Mouse (Mus musculus): Measurements from ENCODE around the gene Ankrd2. TPM values are rescaled to one million over a fixed set of nuclear protein-coding genes. Genes with fewer than 3 reads are reported as not detected.
"Not testable (repeated sequence)": the region's sequence is repeated elsewhere in the genome, so short reads cannot be mapped to it uniquely, and the experiment has no call there.

Gene Ankrd2
- total RNA-seq, 2 experiments from 2014 or later: 0.64 to 0.76 TPM

DNA sequence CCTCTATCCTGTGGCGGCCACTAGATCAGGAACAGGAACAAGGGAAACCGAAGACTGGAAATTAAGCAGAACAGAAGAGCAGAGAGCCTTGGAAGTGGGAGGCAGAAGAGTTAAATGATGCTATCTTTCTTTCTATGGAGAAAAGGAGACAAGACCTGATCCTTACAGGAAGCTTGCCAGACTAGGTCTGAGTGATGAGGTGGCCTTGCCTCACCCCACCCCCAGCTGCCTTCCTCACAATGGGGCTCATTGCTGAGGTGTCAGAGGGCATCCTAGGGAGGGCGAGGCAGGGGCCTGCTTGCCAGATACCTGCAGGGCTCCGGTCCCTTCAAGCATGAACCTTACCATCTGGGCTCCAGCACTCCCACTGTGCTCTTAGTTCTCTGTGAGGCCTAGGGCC, 16.1 kb downstream of the Ankrd2 start, which contains the start of gene 4933411K16Rik:
TSS of gene 4933411K16Rik (plus strand) at position 301 of the 400 bp plus-strand sequence.
- no peak for DNase-seq (ENCODE audit: low spot score in 2 of 2)

DNA sequence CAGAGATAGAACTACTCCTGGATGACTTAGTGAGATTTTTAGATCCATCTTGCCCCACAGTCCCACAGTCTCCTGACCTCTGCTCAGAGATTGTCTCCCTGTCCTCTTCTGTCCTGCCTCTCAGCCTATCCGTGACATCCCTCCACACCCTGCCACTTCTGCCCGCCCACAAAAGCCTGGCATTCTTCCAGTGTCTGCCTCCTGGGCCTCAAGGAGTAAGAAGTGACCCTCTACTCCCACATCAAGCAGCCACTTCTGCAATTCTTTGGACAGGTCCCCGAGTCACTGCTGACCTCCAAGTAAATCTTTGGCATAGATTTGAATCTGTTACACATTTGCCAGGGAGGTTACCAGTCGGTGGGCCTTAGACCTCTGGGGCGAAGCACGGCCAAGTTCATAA, 18.5 kb downstream of the Ankrd2 start:
- DNase-seq (ENCODE audit: low spot score in 2 of 2): no peak

DNA sequence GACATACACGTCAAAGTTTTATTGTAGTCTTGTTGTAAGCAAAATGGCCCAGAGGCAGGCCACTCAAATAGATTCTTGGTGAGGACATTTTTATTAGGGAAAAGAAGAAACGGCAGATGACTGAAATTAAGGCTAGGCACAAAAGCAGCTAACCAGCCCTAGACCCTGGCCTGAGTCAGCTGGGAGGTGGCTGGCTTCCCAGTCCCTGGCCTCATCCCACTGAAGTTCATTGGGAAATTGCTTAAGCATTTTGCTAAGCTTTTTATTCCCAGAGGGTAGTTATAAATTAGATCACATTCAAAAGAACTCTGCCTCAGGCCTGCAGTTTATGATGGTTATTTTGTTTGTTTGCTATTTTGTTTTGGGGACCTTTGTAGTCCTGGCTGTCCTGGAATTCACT, 20.1 kb downstream of the Ankrd2 start:
- DNase-seq (ENCODE audit: low spot score in 2 of 2): no peak

DNA sequence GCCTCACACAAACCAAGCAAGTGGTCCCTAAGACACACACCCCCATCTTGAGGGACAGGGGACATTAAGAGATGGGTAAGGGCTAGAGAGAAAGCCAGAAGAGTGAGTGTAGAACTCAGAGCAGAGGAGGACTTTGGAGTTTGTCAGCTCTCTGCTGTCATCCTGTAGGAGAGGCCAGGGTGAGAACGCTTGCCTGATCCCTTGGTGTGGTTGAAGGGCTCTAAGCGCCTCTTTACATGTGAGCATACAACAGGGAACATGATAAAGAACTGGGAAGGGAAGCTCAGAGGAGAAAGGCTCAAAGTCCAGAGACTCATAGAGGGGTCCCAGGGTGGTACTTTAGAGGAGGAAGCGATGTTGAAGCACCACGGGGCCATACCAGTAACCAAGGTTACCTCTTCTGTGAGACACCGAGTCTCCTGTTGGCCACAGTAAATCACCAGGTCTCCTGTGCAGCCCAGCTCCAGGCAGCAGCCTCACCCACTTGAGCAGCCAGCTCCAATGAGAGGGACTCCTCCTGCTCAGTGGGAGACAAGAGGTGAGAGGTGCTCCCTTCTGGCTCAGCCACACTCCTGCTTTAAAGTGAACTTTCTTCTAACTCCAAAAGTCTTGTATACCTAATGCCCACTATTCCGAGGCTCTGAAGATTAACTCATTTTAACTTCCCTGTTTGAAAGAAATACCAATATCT, 21.1 kb downstream of the Ankrd2 start:
- DNase-seq (ENCODE audit: low spot score in 2 of 2): no peak

DNA sequence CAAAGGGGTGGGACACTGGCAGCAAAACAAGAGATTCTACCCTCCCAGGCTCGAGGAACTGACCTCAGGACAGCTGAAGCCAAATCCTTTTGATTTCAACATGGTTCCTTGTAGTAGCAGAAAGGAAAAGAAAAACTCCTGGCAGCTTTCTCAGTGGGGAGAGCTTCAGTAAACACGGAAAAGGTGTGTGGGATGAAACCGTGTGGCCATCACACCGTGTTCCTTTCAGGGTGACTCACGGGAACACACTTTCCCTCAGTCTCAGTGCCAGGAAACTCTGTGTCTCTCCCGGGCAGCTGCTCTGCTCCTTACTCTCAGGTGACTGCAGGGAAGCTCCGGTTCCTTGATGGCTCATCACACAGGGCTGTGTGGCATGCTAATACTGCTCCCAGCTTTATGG, 22.6 kb downstream of the Ankrd2 start:
- no peak for DNase-seq (ENCODE audit: low spot score in 2 of 2)

DNA sequence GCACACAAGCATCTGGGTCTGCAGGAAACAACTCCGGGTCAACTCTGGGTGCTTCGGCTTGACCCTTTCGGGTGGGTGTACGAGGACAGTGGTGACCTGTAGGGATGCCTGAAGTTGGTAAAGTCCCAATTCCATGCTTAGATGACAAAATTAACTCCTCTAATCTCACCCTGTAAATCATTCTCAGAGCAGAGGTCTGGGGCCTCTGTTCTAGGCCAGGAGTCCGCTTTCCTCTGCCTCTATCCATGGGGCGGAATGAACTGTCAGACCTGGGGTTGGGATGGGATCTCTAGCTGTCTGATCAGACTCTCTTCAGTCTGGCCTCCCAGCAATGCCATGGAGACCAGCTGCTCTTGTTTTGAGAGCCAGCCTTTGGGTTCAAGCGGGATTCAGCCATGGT, 25.6 kb downstream of the Ankrd2 start:
- no peak for DNase-seq (ENCODE audit: low spot score in 2 of 2)

DNA sequence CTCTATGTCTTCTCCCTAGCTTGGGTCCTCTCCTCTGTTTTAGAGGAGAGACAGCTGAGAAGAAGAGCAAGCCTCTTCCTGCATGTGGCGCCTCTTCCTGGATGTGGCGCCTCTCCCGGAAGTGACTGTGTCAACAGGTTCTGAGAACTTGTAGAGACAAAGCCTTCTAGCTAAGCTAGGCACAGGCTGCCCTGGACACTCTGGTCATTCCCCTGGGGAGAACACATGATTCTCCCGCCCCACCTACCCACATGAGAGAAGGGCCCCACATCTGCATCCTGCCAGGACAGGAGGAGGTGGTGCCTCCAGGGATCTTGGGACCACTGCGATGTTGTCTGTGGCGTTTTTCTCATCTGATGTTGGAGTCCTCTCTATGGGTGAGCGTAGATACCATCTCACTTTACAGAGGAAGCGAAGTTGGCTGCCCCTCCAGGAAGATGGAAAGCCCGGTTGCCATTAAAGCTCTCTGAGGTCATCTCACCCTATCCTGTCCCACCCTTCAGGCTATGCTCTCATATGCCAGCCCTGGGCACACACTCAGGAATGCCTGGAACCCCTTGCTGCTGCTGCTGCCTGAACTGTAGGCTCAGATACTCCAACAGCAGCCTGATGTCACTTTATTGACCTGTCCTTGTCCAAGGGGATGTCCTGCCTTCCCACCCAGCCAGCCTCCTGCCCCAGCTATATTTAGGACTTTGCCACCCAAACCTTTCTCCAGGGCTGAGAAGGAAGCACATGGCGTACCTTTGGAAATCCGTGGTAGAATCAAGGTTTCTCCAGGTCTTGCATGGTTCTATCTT, 32.8 kb downstream of the Ankrd2 start:
- no peak for DNase-seq (ENCODE audit: low spot score in 2 of 2)

DNA sequence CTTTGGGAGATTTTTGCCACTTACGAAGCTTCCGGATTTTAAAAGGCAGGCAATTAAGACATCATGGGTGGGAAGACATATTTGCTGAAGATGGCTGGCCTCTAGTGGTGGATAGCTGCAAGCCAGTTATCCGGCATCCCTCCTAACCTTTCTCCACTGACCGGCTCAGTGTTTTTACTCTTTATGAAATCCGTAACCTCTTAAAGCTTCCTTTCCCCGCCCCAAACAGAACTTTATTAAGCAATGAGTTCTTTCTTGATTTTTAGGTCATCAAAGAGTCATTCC, 33.4 kb downstream of the Ankrd2 start:
- no peak for DNase-seq (ENCODE audit: low spot score in 2 of 2)

DNA sequence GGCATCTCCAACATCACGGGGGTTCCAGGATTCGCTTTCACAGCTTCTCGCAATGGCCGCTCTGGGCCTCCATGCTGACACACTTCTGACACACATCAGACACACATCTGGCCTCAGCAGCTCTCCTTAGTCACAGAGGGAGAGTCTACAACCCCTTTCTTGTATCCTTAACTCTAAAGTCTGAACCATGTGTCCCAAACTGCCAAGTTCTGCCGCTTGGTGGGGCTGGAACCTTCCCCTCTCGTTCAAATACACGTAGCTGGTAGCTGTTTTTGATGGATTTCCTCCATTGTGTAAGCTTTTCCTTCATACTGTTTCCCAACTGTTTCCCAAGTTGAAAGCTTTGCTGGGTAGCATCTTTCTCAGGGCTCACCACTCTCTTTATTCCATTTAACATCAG, 35.4 kb downstream of the Ankrd2 start:
- no peak for DNase-seq (ENCODE audit: low spot score in 2 of 2)

DNA sequence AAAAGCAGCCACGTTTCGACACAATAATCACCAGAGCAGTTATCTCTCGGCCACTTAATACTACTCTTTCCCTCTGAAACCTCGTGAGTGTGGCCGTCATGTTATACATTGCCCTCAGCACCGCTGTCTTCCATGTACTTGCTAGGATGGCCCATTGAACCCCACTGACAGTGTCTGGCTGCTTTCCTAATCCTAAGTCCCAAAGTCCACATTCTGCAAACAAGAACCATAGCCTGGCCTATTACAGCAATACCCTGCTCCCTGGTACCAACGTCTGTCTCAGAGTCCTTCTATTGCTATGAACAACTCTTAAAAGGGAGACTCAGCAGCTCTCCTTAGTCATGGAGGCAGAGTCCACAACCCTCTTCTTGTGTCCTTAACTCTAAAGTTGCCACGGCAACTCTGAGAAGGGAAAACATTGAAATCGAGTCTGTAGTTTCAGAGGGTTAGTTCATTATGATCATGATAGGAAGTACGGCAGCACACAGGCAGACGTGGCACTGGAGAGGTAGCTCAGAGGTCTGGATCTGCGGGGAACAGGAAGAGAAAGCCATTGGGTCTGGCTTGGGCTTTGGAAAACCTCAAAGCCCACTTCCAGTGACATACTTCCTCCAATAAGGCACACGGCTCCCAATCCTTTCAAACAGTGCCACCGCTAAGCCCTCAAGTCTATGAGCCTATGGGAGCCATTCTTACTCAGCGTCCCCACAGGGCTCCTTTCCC, 36.2 kb downstream of the Ankrd2 start:
- DNase-seq (ENCODE audit: low spot score in 2 of 2): no peak

DNA sequence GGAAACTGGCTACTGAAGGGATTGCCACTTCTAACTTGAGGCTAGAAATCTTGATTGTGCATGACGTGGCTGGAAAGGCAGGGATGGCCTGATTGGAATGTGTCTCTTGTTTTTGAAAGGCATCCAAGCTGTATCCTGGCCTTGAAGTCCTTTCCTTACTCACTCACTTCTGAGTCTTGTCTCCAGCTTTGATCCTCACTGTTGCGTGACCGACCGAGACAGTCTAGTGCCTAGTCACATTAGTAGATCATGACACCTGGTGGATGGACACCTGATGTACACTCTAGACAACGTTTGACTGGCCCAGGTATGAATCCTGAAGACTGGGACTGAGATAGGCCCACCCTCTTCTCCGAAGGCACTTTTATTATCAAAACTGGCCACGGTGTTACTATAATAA, 37.0 kb downstream of the Ankrd2 start:
- no peak for DNase-seq (ENCODE audit: low spot score in 2 of 2)

DNA sequence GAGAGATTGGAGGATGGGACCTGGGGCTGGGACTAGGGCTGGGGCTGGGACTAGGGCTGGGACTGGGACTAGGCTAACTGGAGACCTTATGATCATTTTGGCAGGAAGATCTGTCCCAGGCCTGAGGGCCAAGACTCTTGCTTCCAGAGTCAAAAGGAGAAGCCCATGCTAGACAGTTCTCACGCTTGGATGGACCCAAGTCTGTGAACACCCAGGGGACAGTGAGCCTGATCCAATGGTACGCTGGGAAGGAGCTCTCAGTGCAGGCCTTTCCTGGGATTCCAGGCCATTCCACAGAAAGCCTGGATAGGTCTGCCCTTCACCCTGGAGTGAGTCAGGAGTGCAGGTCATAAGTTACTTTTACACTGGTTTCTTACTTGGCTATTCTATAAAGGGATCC, 39.3 kb downstream of the Ankrd2 start:
- no peak for DNase-seq (ENCODE audit: low spot score in 2 of 2)

DNA sequence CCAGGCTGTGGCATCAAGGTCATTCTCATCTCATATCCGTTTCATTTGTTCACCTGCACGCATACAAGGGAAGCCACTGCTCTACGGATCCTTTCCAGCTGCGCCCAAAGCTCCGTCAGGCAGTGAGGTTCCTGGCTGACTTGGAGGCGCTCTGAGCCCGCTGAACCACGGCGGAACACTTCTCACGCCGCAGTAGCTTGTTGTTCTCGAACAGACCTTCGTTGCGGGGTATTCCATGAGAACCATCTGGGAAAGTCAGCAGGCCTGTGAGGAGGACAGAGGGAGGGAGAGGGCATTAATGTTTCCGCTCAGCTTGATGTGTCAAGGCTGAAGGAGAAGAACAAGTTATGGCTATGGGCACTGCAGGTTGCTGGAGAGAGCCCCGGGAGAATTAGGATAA, 40.2 kb downstream of the Ankrd2 start:
- no peak for DNase-seq (ENCODE audit: low spot score in 2 of 2)

DNA sequence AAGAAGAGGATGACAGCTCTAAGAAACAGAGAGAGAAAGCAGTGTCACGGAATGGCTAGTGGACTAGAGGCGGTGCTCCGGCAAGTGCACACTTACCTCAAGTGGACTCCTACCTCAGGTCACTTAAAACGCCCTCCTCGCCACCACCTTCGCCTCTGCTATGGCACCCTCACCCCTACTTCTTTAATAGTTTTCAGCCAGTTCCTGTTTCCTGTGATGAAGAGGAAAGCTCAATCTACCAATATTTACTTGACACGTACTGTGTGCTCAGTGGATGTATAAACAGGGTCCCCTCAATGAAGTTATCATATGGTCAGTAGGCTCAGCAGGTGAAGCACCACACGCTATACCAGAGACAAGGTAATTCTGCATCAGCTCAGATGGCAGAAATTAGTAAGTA, 42.8 kb downstream of the Ankrd2 start:
- DNase-seq (ENCODE audit: low spot score in 2 of 2): no peak

DNA sequence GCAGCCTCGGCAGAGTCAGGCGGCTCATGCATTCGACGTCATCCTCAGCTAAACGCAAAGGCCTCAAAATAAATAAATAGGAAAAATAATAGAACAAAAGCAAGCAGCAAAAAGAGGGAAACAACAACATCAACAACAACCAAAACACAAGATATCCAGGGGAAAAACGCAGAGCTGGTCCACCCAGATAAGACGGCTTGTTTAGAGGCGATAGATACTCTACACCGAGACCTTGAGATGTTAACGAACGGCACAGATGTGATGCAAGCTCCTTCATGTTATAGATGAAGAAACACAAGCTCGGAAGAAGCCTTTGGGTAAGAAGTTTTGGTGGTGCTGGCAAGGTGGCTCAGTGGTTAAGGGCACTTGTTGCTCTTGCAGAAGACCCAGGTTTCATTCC, 43.2 kb downstream of the Ankrd2 start:
- DNase-seq (ENCODE audit: low spot score in 2 of 2): no peak

DNA sequence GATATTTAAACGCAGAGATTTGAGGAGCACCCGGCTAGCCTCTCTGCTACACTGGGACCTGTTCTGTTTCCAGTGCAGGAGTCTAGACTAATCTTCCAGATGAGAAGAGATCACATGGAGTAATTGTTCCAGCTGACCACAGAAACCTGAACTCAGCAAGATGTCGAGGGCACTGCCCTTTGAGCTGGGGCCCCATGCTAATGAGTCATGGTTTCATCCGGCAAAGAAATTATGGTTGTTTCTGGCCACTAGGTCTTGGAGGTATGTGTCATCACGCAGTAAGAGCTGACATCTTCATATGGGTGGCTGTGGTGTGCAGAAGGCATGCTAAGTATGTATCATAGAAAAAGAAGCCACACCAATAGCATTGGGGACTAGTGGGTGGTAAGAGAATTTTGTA, 44.1 kb downstream of the Ankrd2 start:
- DNase-seq (ENCODE audit: low spot score in 2 of 2): no peak

DNA sequence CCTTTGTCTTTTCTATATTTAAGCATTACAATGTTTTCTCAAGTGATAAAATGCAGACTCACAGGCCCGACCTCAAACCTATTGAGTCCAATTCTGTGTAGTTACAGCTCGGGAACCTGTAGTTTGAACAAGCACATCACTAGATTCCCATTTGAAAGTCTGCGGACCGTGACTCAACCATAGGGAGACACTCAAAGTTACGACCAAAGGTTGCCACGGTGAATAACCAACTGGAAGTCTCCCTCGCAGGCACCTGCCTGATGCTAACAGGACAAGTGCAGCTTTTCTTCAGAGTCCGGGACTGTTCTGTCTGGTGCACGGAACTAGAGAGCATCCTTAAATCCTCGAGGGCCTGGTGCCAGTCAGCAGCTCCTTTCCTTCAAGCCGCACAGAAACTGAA, 44.7 kb downstream of the Ankrd2 start:
- DNase-seq (ENCODE audit: low spot score in 2 of 2): no peak

DNA sequence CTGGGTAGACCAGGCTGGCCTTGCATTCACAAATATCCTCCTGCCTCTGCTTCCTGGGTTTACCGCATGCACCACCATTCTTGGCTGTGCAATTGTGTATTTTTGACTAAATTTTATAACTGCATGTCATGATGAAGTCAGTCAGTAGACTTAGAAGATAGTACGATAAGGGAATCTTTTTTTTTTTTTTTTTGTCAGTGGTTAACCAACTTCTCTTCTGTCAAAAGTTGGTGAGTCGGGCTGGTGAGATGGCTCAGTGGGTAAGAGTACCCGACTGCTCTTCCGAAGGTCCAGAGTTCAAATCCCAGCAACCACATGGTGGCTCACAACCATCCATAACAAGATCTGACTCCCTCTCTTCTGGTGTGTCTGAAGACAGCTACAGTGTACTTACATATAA, 45.8 kb downstream of the Ankrd2 start:
- DNase-seq (ENCODE audit: low spot score in 2 of 2): not testable (repeated sequence)

DNA sequence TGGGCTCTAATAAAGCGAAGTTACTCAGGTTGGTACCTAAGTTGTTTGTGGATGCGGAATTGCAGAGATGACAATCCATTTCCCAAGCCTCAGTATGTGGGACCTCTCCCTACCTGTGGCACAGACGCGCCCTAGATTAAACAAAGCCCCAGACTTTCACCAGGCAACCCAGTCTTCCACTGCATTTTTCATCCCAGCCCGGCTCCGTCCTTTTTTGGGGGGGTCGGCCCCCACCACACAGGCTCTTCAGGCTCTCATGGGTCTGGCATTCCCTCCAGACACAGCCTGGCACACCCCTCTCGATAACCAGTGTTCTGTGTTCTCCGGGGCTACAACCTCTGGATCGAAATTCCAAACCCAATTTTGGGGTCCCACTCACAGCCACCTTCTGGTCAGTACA, 49.9 kb downstream of the Ankrd2 start:
- no peak for DNase-seq (ENCODE audit: low spot score in 2 of 2)

DNA sequence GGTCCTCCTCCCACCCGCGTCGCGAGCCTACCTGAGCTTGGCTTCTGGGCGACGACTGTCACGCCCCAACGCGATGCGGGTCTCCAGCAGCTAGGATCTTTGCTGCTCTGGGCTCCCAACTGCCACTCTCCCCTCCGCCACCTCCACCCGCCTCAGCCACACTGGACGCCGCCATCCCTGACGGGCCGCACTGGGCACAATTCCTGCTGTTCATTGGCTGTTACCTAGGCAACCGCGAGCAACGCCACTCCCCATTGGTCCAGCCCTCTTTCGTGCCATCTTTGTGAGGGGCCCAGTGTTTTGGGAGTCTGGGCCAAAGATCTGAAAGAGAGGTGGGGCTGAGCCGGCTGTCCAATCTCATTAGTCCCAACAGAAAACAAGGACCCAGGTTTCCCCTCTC, 50.4 kb downstream of the Ankrd2 start, which contains the start of gene Morn4:
TSS of gene Morn4 (minus strand) at position 192 of the 400 bp plus-strand sequence.
- peak; percentile 68 to 75 for DNase-seq (ENCODE audit: low spot score in 2 of 2)

DNA sequence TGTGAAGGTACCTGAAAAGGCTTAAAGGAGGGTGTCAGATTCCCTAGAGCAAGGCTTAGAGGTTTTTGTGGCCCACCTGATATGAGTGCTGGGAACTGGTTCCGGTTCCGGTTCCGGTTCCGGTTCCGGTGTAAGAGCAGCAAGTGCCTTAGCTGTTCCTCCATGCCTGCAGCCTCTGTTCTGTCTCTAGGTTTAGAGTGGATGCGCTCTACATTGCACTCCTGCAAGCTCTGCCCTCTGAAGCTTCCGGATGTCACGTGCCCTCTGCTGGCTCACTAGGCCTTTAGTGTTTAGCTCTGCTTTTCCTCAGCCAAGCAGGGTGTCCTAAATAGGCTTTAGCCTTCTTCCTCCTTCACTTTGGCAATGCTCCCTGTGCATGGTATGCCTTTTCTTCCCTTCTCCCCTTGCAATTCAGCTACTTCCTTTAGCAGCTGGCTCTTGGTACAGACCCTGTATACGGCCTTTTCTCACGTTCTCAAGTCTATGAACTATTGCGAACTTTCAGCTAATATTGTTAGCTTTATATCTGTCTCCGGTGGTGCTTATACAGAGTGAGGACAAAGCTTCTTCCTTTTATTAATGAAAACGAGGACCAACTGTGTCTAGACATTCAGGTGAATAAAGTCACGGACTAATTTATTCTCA, 53.4 kb downstream of the Ankrd2 start:
- DNase-seq (ENCODE audit: low spot score in 2 of 2): no peak

All from adrenal gland, adult 18-20 months (tissue).